Mouse (Mus musculus) cerebellum, adult 2 months (tissue): ENCODE measurements around the gene Kdelc1. TPM values are rescaled to one million over a fixed set of nuclear protein-coding genes. Genes with fewer than 3 reads are reported as not detected.

Experiments
- DNase-seq, 2 experiments: peaks; one replicate each; pipeline ENCODE4 v3.0.0; 2021
- H3K27ac ChIP-seq: fragments of 200-500 bp; 2 replicates; pipeline ENCODE4 v1.5.1; 2012; ENCODE audit warnings: low read length, control low read depth, inconsistent platforms; ENCODE audit not compliant: insufficient read depth
- H3K27me3 ChIP-seq: fragments of 200-500 bp; 2 replicates; pipeline ENCODE4 v1.6.1; 2012; ENCODE audit warnings: inconsistent platforms, mild to moderate bottlenecking, low read length, moderate library complexity; ENCODE audit not compliant: control insufficient read depth, insufficient read depth
- H3K4me1 ChIP-seq: fragments of 200-500 bp; 2 replicates; pipeline ENCODE4 v1.6.1; 2011; ENCODE audit warnings: low read length; ENCODE audit not compliant: control insufficient read depth, insufficient read depth
- H3K4me3 ChIP-seq: fragments of 200-500 bp; replicated peaks from 2 replicates; pipeline ENCODE3; 2011; ENCODE audit warnings: mild to moderate bottlenecking, low read depth, low read length, control low read depth; ENCODE audit not compliant: insufficient read depth
- CTCF ChIP-seq: fragments of 200-500 bp; IDR thresholded peaks from 2 replicates; pipeline ENCODE4 v1.5.1; 2011; ENCODE audit warnings: low read depth, mild to moderate bottlenecking, control low read depth, low read length, moderate library complexity, borderline replicate concordance; ENCODE audit not compliant: insufficient read depth
- POLR2A ChIP-seq: fragments of 200-500 bp; IDR thresholded peaks from 2 replicates; pipeline ENCODE4 v1.6.1; 2011; ENCODE audit warnings: low read length, control low read depth, borderline replicate concordance; ENCODE audit not compliant: insufficient read depth
- WGBS: fragments of 180-500 bp; shearing (Covaris S2); methylation state at CpG from one replicate; pipeline ENCODE4 v1.1.7; 2018; 5-methylcytosine and 5-hydroxymethylcytosine counted together
- polyA plus RNA-seq: library from polyadenylated mRNA; depleted of rRNA; stranded (reverse); fragments of >200 nt; gene quantifications from 2 replicates; pipeline ENCODE4 v1.2.3, GENCODE M21; 2012; rRNA removed

The Kdelc1 gene
- polyA plus RNA-seq, 1 experiment, result 14.6 TPM

- no peak for TF ChIP-seq CTCF
- TF ChIP-seq POLR2A, result no peak
- no peaks in the 10 kb centered on the region for H3K4me1 ChIP-seq
- DNase-seq, result no peak
- H3K27ac ChIP-seq, result no peak within 1 kb of the TSS
- no peak within 1 kb of the TSS for H3K4me3 ChIP-seq
- H3K27me3 ChIP-seq, result no peaks in the 10 kb centered on the region
- WGBS, result 95% methylated on average over 2 of the region's 2 CpGs
Observed at GRCm38 (mm10) chr1:44061836-44062235, 56.8 kb downstream of the Kdelc1 start, which contains the start of gene Gm8251. TSS of gene Gm8251 (minus strand) at chr1:44061936.

GRCm38 (mm10) chr1:44057805-44058204 is 60.8 kb downstream of the Kdelc1 start:
- WGBS, result 90% methylated on average over 3 of the region's 3 CpGs
- DNase-seq, result no peak
- no peaks in the 10 kb centered on the region for H3K27me3 ChIP-seq
- H3K4me1 ChIP-seq, result no peaks in the 10 kb centered on the region
- TF ChIP-seq POLR2A, result no peak
- TF ChIP-seq CTCF, result no peak
- no peak overlapping the region for H3K27ac ChIP-seq
- no peak overlapping the region for H3K4me3 ChIP-seq

Other genes with a start within 250 kb of the Kdelc1 start
- 28.1 and 28.6 TPM in 2 replicates for gene Tpp2, start 185.2 kb downstream of the Kdelc1 start, polyA plus RNA-seq
- not detected in 2 replicates for gene Mettl21c, start 98.8 kb downstream of the Kdelc1 start, polyA plus RNA-seq
- gene Gm8251, start 56.9 kb downstream of the Kdelc1 start, polyA plus RNA-seq, result 0.02 and 0.05 TPM in 2 replicates
- gene Tex30, start 16.4 kb downstream of the Kdelc1 start, polyA plus RNA-seq, result 10.7 and 11.3 TPM in 2 replicates
- gene Bivm, start 149 bp upstream of the Kdelc1 start, polyA plus RNA-seq, result 15.3 and 15.6 TPM in 2 replicates
- gene Ercc5, start 28.9 kb upstream of the Kdelc1 start, polyA plus RNA-seq, result 19.8 and 20.4 TPM in 2 replicates
- not detected in 2 replicates for gene Mettl21e, start 100.2 kb upstream of the Kdelc1 start, polyA plus RNA-seq